Mouse (Mus musculus) heart, adult 8-10 months (tissue): ENCODE measurements around the gene Calca. TPM values are rescaled to one million over a fixed set of nuclear protein-coding genes. Genes with fewer than 3 reads are reported as not detected.
"Not testable (repeated sequence)": the region's sequence is repeated elsewhere in the genome, so short reads cannot be mapped to it uniquely, and the experiment has no call there.

ENCODE experiments used
- DNase-seq: peaks from one replicate; pipeline ENCODE4 v3.0.0; 2022; ENCODE audit warnings: low spot score
- total RNA-seq, 4 experiments: library from RNA; stranded (reverse); gene quantifications; 2 replicates each; pipeline ENCODE4 v1.2.4; 2022

Gene Calca
- total RNA-seq = not detected

DNA sequence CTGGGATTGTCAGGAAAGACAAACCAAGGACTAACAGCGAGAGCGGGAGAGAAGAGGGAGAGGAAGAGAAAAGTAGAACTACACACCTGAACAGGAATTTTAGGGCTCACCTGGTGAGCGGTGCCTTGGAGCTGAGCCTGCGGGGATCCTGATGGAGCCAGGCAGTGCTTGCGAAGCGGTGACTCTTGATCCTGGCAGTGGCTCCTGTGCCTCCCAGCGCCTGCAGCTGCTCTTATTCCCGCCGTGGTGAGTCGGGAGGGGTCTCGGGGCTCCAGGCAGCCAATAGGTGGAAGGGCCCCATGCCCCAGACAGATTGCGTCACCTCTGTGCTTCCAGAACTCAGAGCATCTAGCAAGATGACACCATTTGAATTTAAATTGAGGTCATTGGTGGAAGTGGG lies at the start of gene Calca:
Calca (minus strand) TSS at position 256 of the 400 bp plus-strand sequence.
- DNase-seq = no peak

DNA sequence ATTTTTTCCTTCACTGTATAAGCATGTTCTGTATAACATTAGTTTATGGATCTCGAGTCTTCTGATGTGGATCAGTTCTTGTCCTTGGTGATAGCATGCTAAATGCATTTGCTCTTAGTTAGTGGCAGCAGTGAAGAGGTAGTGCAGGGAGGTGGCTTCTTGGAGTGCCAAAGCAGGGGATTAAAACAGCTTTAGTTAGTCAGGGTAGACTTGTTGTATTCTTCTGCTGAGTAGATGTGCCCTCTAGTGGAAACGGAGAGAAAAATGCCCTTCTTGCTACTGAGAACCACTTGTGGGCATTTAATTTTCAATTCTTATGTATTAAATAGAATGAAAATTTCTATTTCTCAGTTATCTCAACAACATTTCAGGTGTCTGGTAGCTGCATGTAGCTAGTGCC lies 36.5 kb upstream of the Calca start:
- peak; percentile 6 for DNase-seq

DNA sequence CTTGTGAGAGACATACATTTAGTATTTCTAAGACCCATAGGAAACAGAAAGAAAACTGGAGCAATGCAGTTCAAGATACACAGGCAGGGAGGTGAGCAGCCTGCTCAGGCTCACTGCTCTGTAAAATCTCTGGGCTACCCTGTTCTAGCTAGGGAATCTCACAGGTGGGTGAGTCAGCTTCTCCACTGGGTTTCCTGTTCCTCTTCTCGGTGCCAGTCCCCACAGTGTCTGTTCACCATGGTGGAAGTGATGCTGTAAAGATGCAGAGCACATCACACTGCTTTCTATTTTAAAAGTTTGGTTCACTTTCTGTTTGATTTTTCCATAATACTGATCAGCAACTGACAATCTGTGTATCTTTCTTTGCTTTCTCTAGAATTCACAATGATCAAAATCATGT lies 35.2 kb upstream of the Calca start:
- DNase-seq = no peak

DNA sequence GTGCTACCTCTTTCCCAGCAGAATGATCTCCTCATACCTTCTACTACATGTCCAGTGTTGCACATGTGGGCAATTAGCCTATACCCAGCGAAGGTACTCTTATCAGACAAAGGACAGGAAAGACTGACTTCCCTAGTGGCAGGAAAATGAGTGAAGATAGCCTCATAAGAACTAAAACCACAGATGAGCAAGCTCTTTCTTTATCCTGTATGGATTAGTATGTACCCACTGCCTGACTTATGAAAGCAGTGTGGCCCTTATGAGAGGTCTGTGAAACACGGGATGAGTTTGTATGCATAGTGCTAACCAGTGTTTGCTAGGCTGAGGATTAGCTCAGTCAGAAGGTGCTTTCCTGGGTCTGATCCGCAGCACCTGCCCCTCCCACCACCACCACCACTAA lies 13.6 kb upstream of the Calca start:
- no peak for DNase-seq

DNA sequence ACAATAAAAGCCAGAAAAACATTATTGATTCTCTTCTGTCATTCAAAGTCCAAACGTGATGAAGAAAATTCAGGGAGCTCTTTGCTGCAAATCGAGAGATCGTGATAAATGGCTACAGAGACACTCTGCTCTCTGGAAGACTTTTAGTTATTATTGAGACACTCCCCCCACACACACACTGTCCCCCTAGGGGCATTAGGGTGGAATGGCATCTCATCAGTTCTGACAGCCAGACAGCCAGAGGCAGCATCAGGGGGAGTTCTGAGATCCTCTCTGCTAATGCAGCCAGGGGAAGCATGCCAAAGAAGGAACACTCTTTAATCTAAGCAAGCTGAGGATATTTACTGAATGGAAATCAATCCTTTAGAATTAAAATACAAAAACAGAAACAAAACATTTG lies 12.6 kb upstream of the Calca start:
- no peak for DNase-seq

DNA sequence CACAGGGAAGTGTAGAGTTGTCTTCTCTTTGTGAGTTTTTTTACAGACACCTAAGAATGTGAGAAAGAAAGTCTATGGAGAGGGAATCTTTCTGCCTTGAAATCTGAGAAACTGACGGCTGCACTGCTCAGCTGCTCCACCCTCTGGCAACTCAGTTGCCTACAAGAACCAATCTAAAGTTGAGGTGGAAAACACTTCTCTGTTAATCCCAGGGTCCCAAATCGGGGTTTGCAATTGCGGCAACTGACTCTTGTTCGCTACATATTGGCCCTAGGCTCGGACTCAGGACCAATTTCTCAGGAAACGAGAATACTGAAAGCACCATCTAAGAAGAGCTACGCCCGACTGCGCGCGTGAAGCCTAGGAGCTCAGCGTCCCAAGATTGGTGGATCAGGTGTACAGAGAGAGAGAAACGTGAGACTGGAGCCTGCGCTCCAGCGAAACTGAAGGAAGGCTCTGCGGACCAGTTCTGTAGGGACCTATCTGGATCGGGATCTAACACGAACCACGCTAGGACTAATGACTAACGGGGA lies 522 bp downstream of the Calca start:
- peak; percentile 6 for DNase-seq

DNA sequence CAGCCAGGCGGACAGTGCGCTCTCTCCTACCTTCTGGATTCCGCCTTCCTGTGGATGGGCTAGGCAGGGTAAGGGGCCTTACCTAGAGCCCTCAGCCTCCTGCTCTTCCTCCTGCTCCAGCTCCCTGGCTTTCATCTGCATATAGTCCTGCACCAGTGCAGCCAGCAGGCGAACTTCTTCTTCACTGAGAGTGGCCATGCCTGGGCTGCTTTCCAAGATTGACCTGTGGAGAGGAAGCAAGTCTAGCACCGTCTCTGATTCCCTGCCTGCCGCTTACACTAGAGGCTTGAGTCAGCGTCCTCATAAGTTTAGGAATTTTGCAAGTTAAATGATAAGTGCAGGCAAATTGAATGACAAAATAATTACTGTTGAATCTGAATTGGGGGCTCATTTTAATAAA lies 1.8 kb downstream of the Calca start:
- DNase-seq = no peak

DNA sequence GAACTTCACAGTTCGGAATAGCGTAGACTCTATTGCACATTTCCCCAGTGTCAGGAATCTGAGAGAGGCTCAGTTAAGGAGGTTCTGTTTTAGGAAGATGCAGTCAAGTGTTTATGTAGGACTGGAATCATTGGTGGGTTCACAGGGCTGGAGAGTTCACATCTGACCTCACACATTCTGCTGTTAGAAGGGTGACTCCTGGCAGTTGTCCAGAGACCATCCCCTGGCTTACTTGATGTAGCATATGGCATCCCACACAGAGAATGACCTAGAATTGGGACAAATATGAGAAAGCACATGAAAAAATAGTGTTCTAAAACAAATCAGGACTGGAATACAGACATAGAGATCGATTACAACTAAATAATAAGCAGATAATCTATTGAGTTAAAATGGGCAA lies 10.2 kb downstream of the Calca start:
- DNase-seq = no peak

DNA sequence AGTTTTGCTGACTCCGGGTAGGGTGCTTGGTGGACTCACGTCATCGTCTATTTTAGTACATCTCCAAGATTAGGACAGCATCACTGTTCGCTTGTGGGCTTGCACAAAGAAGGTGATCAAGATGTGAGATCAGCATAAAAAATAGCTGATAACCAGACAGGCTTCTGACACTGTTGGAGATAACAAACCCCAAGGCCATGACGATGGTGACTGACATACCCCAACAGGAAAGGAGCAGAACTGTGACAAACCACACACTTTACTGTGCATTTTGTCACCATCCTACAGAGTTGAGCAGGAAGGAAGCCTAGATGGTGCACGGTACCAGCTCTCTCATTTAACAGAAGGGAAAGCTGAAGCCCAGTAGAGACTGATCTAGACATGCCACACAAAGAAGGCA lies 19.4 kb downstream of the Calca start:
- DNase-seq = no peak

DNA sequence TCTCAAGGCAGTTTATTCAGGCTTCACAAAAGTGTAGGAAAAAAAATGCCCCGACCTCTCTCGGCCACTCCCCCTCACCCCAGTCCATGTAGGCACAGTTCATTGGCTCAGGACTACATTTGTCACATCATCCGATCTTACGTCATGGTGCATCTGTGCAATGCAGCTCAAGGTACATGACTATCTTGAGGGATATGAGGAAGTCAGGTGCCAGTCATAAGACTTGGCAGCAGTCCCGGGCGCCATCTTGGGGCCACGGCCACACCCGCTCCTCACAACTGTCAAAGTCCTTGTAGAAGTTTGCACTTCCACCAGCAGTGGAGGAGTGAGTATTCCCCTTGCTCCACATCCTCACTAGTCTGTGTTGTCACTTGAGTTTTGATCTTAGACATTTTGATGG lies 41.8 kb downstream of the Calca start:
- DNase-seq = not testable (repeated sequence)

DNA sequence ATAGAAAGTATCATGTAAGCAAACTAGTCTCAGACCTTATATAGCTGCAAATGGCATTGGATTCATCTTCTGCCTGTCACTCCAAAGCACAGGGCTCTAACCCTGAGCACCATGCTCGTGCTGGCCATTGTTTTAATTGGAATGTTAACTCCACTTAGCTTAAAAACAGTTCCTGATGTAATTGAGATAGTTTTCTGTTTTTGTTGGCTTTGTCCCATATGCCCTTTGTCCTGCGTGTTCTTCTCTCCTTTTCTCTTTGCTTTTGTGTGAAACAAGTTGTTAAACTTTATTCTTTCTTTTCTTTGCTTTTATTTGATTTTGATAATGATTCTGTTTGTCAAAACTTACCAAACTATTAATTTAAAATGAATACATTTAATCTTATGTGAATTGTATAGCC lies 53.7 kb downstream of the Calca start:
- DNase-seq = no peak

Other genes starting within 250 kb of the Calca start
- 1 to 10 TPM; 3.0 to 4.7 (median 4.3) TPM for gene Pde3b, start 221.1 kb downstream of the Calca start, total RNA-seq
- gene Cyp2r1, start 73.4 kb downstream of the Calca start, total RNA-seq = under 1 TPM; 0.19 to 0.85 (median 0.42) TPM
- under 1 TPM in 2 of 4 experiments, not detected in 2; 0.56 to 0.97 TPM for gene Calcb, start 82.3 kb upstream of the Calca start, total RNA-seq
- under 1 TPM; 0.14 to 0.90 (median 0.28) TPM for gene Insc, start 107.3 kb upstream of the Calca start, total RNA-seq